Mouse (Mus musculus): ENCODE measurements at regions not wholly inside any gene's neighbourhood (a gene's known extent, or its start where the extent isn't known, plus 50 kb on each side); places are given as distances from the start of the nearest gene placed in this dataset.

- DNase-seq, result no peak
Measured at GRCm38 (mm10) chr10:117556027-117556789, 73.1 kb upstream of the Cpm start.

GRCm38 (mm10) chr10:117555542-117555941 is 73.8 kb upstream of the Cpm start:
- DNase-seq, result no peak

GRCm38 (mm10) chr10:117555044-117555443 is 74.3 kb upstream of the Cpm start:
- DNase-seq, result no peak

- DNase-seq, result no peak
Measured at GRCm38 (mm10) chr10:117554533-117554932, 74.8 kb upstream of the Cpm start.

- DNase-seq, result no peak
Measured at GRCm38 (mm10) chr10:117553211-117554186, 75.8 kb upstream of the Cpm start.

- no peak for DNase-seq
Measured at GRCm38 (mm10) chr10:117552049-117552652, 77.1 kb upstream of the Cpm start.

GRCm38 (mm10) chr10:117551234-117552048 is 77.9 kb upstream of the Cpm start:
- no peak for DNase-seq

GRCm38 (mm10) chr10:117549854-117550605 is 79.3 kb upstream of the Cpm start:
- no peak for DNase-seq

GRCm38 (mm10) chr10:117549506-117549830 is 79.8 kb upstream of the Cpm start:
- DNase-seq, result no peak

GRCm38 (mm10) chr10:117548775-117549505 is 80.4 kb upstream of the Cpm start:
- DNase-seq, result no peak

GRCm38 (mm10) chr10:117548262-117548661 is 81.0 kb upstream of the Cpm start:
- no peak for DNase-seq

- DNase-seq, result no peak
Measured at GRCm38 (mm10) chr10:117547275-117547674, 82.0 kb upstream of the Cpm start.

GRCm38 (mm10) chr10:117545842-117546631 is 83.3 kb upstream of the Cpm start:
- no peak for DNase-seq

GRCm38 (mm10) chr10:117544680-117545546 is 84.4 kb upstream of the Cpm start:
- DNase-seq, result no peak

GRCm38 (mm10) chr10:117543995-117544679 is 85.2 kb upstream of the Cpm start:
- no peak for DNase-seq

GRCm38 (mm10) chr10:117543696-117543950 is 85.7 kb upstream of the Cpm start:
- no peak for DNase-seq

- DNase-seq, result no peak
Measured at GRCm38 (mm10) chr10:117542886-117543695, 86.2 kb upstream of the Cpm start.

GRCm38 (mm10) chr10:117542351-117542750 is 86.9 kb upstream of the Cpm start:
- no peak for DNase-seq
